Mouse (Mus musculus) CD8-positive naive resting alpha-beta T cell, adult 2 months (primary cell): ENCODE data around the gene Lmo2.

Source experiments
- DNase-seq, 2 experiments: peaks; one replicate each; pipeline ENCODE4 v3.0.0; 2022; ENCODE audit warnings: low read depth in 2 of 2, low spot score in 2 of 2

The Lmo2 gene

DNA sequence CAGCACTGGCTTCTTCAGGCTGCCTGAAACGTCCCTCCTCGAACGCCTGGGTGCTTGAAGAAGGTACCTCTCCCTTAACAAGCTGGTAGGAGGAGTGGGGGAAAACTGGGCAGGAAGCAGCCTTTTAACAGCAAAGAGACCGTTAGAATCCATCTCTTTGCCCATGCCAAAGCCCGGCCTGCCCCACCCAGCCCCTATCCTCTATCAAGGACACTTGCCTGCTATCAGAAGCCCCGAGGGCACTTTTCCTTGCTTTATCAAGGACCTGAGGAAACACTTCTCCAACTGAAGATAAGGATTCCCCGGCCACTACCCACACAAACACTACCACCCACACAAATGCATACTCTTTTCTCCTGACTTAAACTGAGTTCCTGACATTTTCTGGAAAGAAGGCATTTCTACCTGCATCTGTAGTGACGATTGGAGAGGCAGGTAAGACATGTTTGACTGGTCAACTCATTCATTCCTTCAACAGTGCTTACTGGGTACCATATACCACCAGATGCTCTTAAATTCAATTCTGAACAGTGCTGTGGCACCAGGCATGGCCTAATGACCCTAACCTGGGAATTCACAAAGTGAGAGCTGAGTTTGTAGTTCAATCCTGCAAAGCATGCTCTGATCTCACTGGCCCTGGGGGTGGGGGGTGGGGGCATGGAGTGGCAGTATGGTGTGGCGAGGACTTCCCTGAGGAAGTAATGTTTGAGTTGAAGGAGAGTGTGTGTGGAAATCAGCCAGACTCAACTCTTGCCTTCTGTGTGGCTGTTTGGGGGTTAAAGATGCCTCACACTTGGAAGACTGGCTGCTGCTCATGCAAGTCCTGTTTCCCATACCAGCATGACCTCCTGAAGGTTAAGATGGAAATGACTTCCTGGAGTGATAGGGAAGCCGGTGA lies at the start of gene Lmo2:
Gene Lmo2 (plus strand): TSS at position 338 of the 898 bp plus-strand sequence.
- no peak for DNase-seq

DNA sequence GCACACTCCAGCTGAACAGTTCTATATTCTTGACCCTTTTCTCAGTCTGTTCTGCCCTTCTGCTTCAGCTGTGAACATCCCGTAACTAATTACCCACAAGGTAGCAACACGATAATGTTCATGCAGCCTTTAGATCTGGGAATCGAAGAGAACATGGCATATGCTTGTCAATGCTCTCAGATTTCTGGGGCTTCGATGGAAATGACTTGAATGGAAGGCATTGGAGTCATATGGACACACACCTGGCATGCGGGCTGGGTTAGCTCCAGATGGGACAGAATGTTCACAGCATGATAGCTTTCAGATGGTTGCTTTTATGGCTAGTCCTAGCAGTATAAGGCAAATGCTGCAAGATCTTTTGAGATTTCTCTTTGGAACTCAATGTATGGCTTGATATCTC lies 47.2 kb upstream of the Lmo2 start:
- DNase-seq, result no peak

- no peak for DNase-seq
These were observed 45.1 kb upstream of the Lmo2 start for GRCm38 (mm10) chr2:103912481-103913251.

GRCm38 (mm10) chr2:103913252-103913650 lies 44.5 kb upstream of the Lmo2 start:
- no peak for DNase-seq

- no peak for DNase-seq
These were observed 41.7 kb upstream of the Lmo2 start for GRCm38 (mm10) chr2:103916069-103916468.

- no peak for DNase-seq
These were observed 40.4 kb upstream of the Lmo2 start for GRCm38 (mm10) chr2:103917375-103917774.

- no peak for DNase-seq
These were observed 39.4 kb upstream of the Lmo2 start for GRCm38 (mm10) chr2:103918375-103918774.

- DNase-seq, result no peak
These were observed 38.3 kb upstream of the Lmo2 start for GRCm38 (mm10) chr2:103919488-103919887.

GRCm38 (mm10) chr2:103926586-103927113 lies 31.1 kb upstream of the Lmo2 start:
- no peak for DNase-seq

GRCm38 (mm10) chr2:103927610-103928145 lies 30.1 kb upstream of the Lmo2 start:
- no peak for DNase-seq

DNA sequence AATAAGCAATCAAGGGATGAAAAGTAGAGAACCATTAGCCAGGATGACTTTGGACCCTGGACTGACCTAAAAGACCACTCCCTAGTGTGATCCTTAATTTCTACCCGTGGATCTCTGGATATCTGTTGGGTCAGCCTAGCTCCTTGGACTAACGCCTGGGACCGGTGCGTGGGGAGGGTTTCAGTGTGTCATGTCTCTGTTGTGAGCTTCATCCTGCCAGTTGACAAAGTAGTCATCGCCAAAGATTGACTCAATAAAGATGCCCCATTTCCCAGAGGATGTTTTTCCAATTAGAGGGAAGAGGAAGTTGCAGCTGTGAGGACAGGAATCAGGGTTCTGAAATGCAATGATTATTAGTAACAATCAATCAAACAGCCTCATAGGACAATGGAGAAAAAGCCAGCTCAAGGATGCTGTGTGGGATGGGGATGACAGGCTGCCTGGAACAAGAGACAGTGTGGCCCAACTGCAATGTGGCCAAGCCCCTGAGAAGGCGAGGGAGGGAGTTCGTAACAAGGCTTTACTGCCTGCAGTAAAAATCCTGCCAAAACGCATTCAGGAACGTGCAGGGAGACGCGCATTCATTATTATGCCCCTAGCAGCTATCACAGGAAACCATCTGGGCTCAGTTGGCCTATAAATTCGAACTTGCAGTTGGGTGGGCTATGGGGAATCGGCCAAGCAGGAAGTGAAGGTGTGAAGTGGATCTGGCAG lies 27.3 kb upstream of the Lmo2 start:
- DNase-seq, result no peak

DNA sequence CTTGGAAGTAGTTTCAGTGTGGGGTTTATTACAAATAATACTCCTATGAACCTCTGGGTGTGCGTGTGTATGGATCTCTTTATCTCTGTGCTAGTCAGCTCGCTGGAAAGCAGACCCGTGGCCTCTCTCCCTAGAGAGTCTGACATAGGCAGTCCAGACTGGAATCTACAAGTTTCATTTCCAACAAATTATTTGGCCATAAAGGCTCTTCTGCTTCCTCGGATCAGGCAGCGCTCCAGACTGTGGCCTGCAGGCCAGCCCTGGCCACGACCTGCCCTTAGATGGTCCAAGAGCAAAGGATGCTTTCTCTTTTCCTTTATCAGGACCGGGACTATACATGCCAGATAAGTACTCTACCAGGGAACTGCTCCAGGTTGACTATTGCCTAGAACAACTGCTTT lies 26.3 kb upstream of the Lmo2 start:
- no peak for DNase-seq

GRCm38 (mm10) chr2:103932025-103932424 lies 25.8 kb upstream of the Lmo2 start:
- no peak for DNase-seq

DNA sequence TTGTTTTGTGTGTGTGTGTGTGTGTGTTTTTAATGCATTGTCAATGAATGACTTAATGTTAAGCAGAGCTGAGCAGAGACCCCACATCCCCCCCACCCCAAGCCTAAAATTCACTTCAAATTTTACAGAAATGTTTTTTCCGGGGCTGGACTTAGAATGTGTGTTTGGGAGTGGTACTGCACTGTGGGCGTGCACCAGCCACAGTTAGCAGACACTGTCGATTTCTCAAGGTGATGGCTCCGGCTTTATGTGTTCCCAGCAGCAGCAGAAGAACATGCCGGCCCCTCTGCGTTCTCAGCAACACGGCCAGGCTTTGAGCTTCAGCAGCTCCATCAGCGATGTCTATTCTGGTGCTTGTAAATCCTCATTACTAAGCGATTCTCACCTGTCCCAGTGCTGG lies 25.3 kb upstream of the Lmo2 start:
- no peak for DNase-seq

- DNase-seq, result no peak
These were observed 23.5 kb upstream of the Lmo2 start for GRCm38 (mm10) chr2:103934270-103934669.

DNA sequence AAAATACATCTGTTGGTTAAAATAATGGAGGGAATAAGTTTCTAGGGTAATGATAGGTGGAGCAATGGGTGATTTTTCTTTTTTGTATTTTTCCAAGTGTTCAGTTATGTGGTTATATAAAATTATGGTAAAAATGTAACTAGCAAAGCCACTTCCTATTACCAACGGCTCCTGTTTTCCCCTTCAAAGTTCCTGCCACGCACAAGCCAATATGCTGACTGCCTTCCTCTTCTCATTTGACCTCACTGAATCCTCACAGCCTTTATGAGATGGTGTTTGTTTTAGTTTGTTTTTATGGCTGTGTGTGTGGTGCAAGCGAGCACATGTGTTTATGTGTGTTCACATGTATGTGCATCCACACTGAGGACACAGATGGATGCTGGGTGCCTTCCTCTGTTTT lies 23.1 kb upstream of the Lmo2 start:
- DNase-seq, result no peak

DNA sequence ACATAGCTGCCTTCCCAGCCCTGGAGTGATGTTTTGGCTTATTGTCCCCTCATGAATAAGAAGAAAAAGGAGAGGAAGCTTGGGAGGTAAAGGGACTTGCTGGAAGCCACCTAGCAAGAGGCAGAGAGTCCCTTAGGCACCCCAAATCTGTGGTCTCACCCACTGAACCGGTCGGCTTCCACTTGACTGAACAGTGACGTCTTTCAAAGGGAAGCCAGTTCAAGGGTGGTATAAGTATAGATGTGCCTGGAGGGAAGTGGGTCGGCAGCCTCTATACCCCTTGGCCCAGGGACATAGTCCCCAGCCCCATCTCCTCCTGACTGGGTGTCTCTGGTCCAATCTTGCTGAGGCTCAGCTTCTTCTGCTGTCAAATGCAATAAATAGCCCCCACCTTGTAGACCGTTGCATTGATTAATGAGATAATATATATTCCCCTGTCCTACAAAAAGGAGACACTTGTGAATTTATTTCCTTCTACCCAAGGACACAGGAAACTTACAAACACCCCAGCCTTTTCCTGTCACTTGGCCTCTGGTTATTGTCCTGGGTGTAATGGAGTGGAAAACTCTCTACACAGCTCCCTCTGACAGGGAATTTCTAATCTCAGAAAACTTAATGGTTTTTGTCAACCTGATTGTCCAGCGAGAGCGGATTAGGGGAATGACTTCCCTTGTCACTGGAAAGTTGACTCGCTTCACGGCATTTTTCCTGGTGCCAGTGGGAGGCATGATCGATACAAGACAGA lies 21.9 kb upstream of the Lmo2 start:
- DNase-seq, result no peak

- DNase-seq, result no peak
These were observed 21.1 kb upstream of the Lmo2 start for GRCm38 (mm10) chr2:103936666-103937065.

DNA sequence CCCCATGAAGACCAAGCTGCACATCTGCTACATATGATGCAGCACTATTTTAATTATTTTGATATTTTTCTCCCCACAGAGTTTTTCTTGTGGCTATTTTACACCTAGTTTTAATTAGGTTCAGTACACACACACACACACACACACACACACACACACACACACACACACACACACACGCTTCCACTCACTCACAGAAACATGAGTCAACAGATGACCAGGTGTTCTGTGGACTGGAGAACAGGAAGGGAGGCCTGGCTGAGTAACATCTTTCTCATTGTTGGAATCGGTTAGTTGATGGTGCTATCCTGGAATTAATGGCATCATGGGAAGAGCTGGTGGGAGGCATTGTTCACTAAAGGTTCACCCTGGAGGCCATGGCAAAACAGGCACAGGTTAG lies 20.1 kb upstream of the Lmo2 start:
- DNase-seq, result no peak

DNA sequence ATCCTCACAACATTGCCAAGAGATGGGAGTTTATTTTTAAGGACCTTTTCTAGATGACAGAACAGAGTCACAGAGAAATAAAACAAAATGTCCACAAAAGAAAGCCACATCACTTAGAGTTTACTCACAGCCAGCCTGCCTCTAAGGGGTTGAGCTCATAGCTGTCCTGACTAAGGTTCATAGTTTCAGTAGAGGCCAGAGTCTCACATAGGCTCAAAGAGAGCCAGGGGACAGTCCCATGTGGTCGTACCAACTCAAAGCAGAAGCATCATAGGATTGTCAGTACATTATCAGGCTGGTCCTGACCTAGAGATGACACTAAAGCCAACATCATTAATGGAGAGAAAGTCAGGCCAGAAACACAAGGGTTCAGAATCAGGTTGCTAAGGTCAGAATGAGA lies 19.2 kb upstream of the Lmo2 start:
- DNase-seq, result no peak
